Mouse (Mus musculus): ENCODE data around the gene Ppp1r12b. TPM values are rescaled to one million over a fixed set of nuclear protein-coding genes. Genes with fewer than 3 reads are reported as not detected.

Gene Ppp1r12b
- polyA plus RNA-seq, 1 experiment from 2014 or later = 5.0 TPM

DNA sequence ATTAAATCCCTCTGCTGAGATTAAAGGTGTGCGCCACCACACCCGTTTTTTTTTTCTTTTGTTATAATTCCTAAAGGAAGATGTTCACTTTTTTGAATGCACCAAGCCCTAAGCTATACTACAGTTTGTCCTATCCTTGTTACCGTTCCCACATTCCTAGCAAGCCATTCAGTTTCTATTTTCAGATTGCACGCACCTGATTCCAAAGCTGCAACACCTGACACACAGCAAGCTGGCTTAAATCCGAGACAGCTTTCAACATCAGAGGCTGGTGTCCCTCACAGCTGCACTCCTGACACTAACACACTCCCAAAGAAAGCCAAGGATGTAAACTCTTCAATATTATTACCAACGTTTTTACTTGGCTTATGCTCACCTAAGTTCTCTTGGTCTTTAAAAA is 19.4 kb downstream of the Ppp1r12b start:
- Histone ChIP-seq H3K27ac (replicated peaks) (no peak overlapping the region), H3K4me1 (peaks cover 13% of the 10 kb centered on the region), H3K27me3 (replicated peaks; ENCODE audit: low read depth, poor library complexity, severe bottlenecking) (no peaks in the 10 kb centered on the region), H3K9me3 (no peaks in the 10 kb centered on the region), H3K36me3 (replicated peaks) (no peaks in the 10 kb centered on the region), H3K4me3 (no peak overlapping the region)
- WGBS = 88% methylated on average over 6 of the region's 6 CpGs
- no peak for DNase-seq (ENCODE audit: low spot score)

- peak; percentile 21 for DNase-seq (ENCODE audit: low spot score)
- no peaks in the 10 kb centered on the region for H3K9me3 ChIP-seq
- no peak overlapping the region for H3K27ac ChIP-seq (replicated peaks)
- 33% methylated on average over 7 of the region's 7 CpGs for WGBS
- no peaks in the 10 kb centered on the region for H3K36me3 ChIP-seq (replicated peaks)
- H3K4me3 ChIP-seq = no peak overlapping the region
- H3K27me3 ChIP-seq (replicated peaks; ENCODE audit: low read depth, poor library complexity, severe bottlenecking) = no peaks in the 10 kb centered on the region
- H3K4me1 ChIP-seq = peaks cover 6% of the 10 kb centered on the region
Measured at GRCm38 (mm10) chr1:134932431-134932830, 23.3 kb downstream of the Ppp1r12b start.

DNA sequence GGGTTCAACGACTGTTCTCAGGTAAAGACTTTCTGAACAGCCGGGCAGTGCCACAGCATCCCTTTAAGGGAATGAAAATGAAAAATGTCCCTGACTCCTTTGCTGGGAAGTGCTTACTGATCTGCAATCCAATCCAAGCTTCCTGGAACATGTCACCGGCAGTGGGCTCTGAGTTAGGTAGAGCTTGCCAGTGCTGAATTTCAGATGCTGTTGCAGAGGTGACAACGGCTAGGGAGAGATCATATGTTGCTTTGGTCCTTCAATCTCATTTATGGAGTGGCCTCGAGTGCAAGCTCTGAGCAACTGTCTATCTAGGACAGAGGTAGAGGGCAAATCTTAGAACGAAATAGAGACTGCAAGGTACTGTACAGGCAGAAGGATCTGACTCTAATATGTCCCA is 36.7 kb downstream of the Ppp1r12b start:
- Histone ChIP-seq H3K27me3 (replicated peaks; ENCODE audit: low read depth, poor library complexity, severe bottlenecking) (no peaks in the 10 kb centered on the region), H3K4me3 (no peak overlapping the region), H3K36me3 (replicated peaks) (no peaks in the 10 kb centered on the region), H3K4me1 (0 out of 2 replicates have a peak, but pooled peaks cover 4% of the 10 kb centered on the region), H3K27ac (replicated peaks) (no peak overlapping the region), H3K9me3 (no peaks in the 10 kb centered on the region)
- WGBS = 86% methylated on average over 6 of the region's 6 CpGs
- DNase-seq (ENCODE audit: low spot score) = no peak

DNA sequence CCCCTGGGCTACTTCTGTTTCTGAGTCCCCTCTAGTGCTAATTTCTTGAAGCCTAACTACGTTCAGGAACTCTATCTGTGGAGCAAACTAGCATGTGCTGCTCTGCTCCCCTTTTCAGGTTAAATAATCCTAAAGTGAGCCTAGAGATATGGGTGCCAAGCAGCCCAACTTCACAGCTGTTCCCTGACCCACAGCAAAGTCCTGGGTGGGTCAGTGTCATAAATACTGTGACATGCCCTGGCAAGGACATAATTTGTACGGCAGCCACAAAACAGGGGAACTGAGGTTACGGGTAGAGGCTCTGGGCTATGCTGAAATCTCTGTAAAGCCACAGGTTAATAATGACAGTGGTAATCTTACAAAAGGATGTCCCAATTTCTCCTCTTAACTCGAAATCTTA is 40.3 kb downstream of the Ppp1r12b start:
- H3K36me3 ChIP-seq (replicated peaks) = no peaks in the 10 kb centered on the region
- no peaks in the 10 kb centered on the region for H3K9me3 ChIP-seq
- H3K27ac ChIP-seq (replicated peaks) = no peak overlapping the region
- 87% methylated on average over 4 of the region's 4 CpGs for WGBS
- no peak overlapping the region for H3K4me3 ChIP-seq
- no peaks in the 10 kb centered on the region for H3K27me3 ChIP-seq (replicated peaks; ENCODE audit: low read depth, poor library complexity, severe bottlenecking)
- 0 out of 2 replicates have a peak, but pooled peaks cover 4% of the 10 kb centered on the region for H3K4me1 ChIP-seq
- DNase-seq (ENCODE audit: low spot score) = no peak

GRCm38 (mm10) chr1:134913535-134913934 is 42.2 kb downstream of the Ppp1r12b start:
- WGBS = 94% methylated on average over 4 of the region's 4 CpGs
- Histone ChIP-seq H3K27ac (replicated peaks) (no peak overlapping the region), H3K4me1 (peaks cover 11% of the 10 kb centered on the region; the same call in 1 of the 2 replicates), H3K36me3 (replicated peaks) (no peaks in the 10 kb centered on the region), H3K27me3 (replicated peaks; ENCODE audit: low read depth, poor library complexity, severe bottlenecking) (no peaks in the 10 kb centered on the region), H3K4me3 (no peak overlapping the region), H3K9me3 (no peaks in the 10 kb centered on the region)
- no peak for DNase-seq (ENCODE audit: low spot score)

DNA sequence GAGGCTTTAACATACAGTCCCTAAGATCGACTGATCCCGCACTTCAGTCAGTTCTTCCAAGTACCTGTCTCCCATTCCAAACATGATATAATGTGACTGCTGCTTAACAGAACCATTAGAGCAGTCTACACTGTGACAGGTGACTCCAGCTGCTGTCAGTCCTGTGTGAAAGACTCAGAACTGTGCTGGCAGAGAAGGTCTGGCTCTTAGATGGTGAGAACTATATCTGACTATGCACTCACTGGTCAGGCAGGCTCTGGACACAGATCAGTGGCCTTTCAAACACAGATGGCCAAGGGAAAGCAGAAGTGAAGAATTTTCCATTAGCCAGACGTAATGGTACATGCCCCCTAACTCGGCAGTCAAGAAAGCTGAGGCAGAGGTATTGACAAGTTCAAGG is 43.9 kb downstream of the Ppp1r12b start:
- DNase-seq (ENCODE audit: low spot score) = no peak
- H3K4me1 ChIP-seq = peaks cover 11% of the 10 kb centered on the region; the same call in 1 of the 2 replicates
- H3K9me3 ChIP-seq = no peaks in the 10 kb centered on the region
- no peak overlapping the region for H3K4me3 ChIP-seq
- no peak overlapping the region for H3K27ac ChIP-seq (replicated peaks)
- WGBS = 87% methylated on average over 4 of the region's 4 CpGs
- H3K36me3 ChIP-seq (replicated peaks) = no peaks in the 10 kb centered on the region
- H3K27me3 ChIP-seq (replicated peaks; ENCODE audit: low read depth, poor library complexity, severe bottlenecking) = no peaks in the 10 kb centered on the region

- Histone ChIP-seq H3K9me3 (no peaks in the 10 kb centered on the region), H3K27me3 (replicated peaks; ENCODE audit: low read depth, poor library complexity, severe bottlenecking) (no peaks in the 10 kb centered on the region), H3K4me3 (no peak overlapping the region), H3K27ac (replicated peaks) (no peak overlapping the region), H3K36me3 (replicated peaks) (no peaks in the 10 kb centered on the region), H3K4me1 (peaks cover 7% of the 10 kb centered on the region; the same call in 1 of the 2 replicates)
- no peak for DNase-seq (ENCODE audit: low spot score)
- 29% methylated on average over 3 of the region's 3 CpGs for WGBS
Measured at GRCm38 (mm10) chr1:134910037-134910436, 45.7 kb downstream of the Ppp1r12b start.

GRCm38 (mm10) chr1:134909442-134909841 is 46.3 kb downstream of the Ppp1r12b start:
- Histone ChIP-seq H3K4me3 (no peak overlapping the region), H3K9me3 (no peaks in the 10 kb centered on the region), H3K36me3 (replicated peaks) (no peaks in the 10 kb centered on the region), H3K27me3 (replicated peaks; ENCODE audit: low read depth, poor library complexity, severe bottlenecking) (no peaks in the 10 kb centered on the region), H3K27ac (replicated peaks) (no peak overlapping the region), H3K4me1 (peaks cover 7% of the 10 kb centered on the region; the same call in 1 of the 2 replicates)
- WGBS = 78% methylated on average over 9 of the region's 9 CpGs
- DNase-seq (ENCODE audit: low spot score) = no peak

DNA sequence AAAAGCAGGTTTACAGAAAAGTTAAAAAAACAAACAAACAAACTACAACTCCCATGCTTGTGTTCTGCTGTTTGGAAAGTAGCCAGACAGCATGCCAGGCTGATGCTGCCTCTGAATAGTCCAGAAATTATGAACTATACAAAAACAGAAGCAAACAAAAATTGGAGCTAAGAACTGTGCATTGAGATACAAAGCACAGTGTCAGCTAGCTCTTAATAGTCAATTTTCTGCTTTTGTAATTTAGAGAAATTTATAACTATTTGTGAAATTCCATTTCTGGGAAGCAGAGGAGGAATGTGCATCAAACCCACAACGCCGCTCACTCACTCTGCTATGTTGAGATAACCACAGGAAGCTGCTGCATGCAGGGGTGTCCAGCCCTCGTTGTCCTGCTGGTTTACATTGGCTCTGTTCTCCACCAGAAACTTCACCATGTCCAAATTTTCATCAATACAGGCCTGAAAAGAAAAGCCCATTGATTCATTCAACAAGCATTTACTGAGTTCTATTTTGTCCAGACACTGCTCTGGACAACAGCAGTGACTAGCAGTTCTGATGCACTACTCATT is 53.6 kb downstream of the Ppp1r12b start:
- Histone ChIP-seq H3K4me3 (no peak overlapping the region), H3K27me3 (replicated peaks; ENCODE audit: low read depth, poor library complexity, severe bottlenecking) (no peaks in the 10 kb centered on the region), H3K36me3 (replicated peaks) (no peaks in the 10 kb centered on the region), H3K27ac (replicated peaks) (no peak overlapping the region), H3K9me3 (no peaks in the 10 kb centered on the region), H3K4me1 (no peaks in the 10 kb centered on the region)
- 84% methylated on average over 3 of the region's 3 CpGs for WGBS
- DNase-seq (ENCODE audit: low spot score) = no peak

GRCm38 (mm10) chr1:134896008-134896407 is 59.7 kb downstream of the Ppp1r12b start:
- H3K9me3 ChIP-seq = no peaks in the 10 kb centered on the region
- DNase-seq (ENCODE audit: low spot score) = no peak
- H3K27ac ChIP-seq (replicated peaks) = no peak overlapping the region
- H3K36me3 ChIP-seq (replicated peaks) = peaks cover 15% of the 10 kb centered on the region
- WGBS = 91% methylated on average over 6 of the region's 6 CpGs
- no peak overlapping the region for H3K4me3 ChIP-seq
- H3K4me1 ChIP-seq = no peaks in the 10 kb centered on the region
- H3K27me3 ChIP-seq (replicated peaks; ENCODE audit: low read depth, poor library complexity, severe bottlenecking) = no peaks in the 10 kb centered on the region

DNA sequence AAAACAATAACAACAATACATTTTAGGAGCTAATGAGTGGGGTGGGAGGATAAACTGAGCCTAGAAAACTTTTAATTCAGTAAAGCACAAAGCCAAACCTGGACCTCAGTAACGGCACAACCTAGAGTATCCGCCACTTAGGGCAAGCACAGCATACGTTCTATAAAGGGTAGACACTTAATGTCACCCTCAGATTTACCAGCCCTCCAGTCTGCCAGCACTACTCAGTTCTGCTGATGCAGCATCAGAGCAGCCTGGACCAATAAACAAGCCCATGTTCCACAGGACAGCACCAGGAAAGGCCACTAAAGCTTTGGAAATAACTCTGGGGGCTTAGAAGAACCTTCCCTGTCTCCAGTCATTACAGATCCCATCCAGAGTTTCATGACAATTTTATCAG is 60.9 kb downstream of the Ppp1r12b start:
- Histone ChIP-seq H3K27ac (replicated peaks) (no peak overlapping the region), H3K27me3 (replicated peaks; ENCODE audit: low read depth, poor library complexity, severe bottlenecking) (no peaks in the 10 kb centered on the region), H3K4me3 (no peak overlapping the region), H3K36me3 (replicated peaks) (peaks cover 15% of the 10 kb centered on the region), H3K9me3 (no peaks in the 10 kb centered on the region), H3K4me1 (no peaks in the 10 kb centered on the region)
- no peak for DNase-seq (ENCODE audit: low spot score)
- 95% methylated on average over 3 of the region's 3 CpGs for WGBS

GRCm38 (mm10) chr1:134891916-134892315 is 63.8 kb downstream of the Ppp1r12b start:
- 87% methylated on average over 5 of the region's 5 CpGs for WGBS
- H3K36me3 ChIP-seq (replicated peaks) = peaks cover 15% of the 10 kb centered on the region
- H3K27ac ChIP-seq (replicated peaks) = no peak overlapping the region
- H3K4me3 ChIP-seq = no peak overlapping the region
- no peaks in the 10 kb centered on the region for H3K4me1 ChIP-seq
- no peaks in the 10 kb centered on the region for H3K27me3 ChIP-seq (replicated peaks; ENCODE audit: low read depth, poor library complexity, severe bottlenecking)
- no peak for DNase-seq (ENCODE audit: low spot score)
- no peaks in the 10 kb centered on the region for H3K9me3 ChIP-seq

- H3K4me1 ChIP-seq = no peaks in the 10 kb centered on the region
- no peaks in the 10 kb centered on the region for H3K27me3 ChIP-seq (replicated peaks; ENCODE audit: low read depth, poor library complexity, severe bottlenecking)
- no peak overlapping the region for H3K27ac ChIP-seq (replicated peaks)
- DNase-seq (ENCODE audit: low spot score) = no peak
- H3K9me3 ChIP-seq = no peaks in the 10 kb centered on the region
- H3K4me3 ChIP-seq = no peak overlapping the region
- 98% methylated on average over 6 of the region's 6 CpGs for WGBS
- H3K36me3 ChIP-seq (replicated peaks) = peaks cover 9% of the 10 kb centered on the region
Measured at GRCm38 (mm10) chr1:134889629-134890028, 66.1 kb downstream of the Ppp1r12b start.
